Mouse (Mus musculus) bone marrow, adult 2 months (tissue): ENCODE measurements around the gene Irf2bpl.

Source experiments
- CTCF ChIP-seq: fragments of 200-500 bp; IDR thresholded peaks from 2 replicates; pipeline ENCODE4 v1.5.1; 2011; ENCODE audit warnings: low read length, control low read depth; ENCODE audit not compliant: control insufficient read depth, insufficient read depth
- POLR2A ChIP-seq: fragments of 200-500 bp; IDR thresholded peaks from 2 replicates; pipeline ENCODE4 v1.6.1; 2011; ENCODE audit warnings: low read depth, mild to moderate bottlenecking, control low read depth, low read length, borderline replicate concordance; ENCODE audit not compliant: control insufficient read depth

GRCm38 (mm10) chr12:86879446-86880085 is 5.0 kb downstream of the Irf2bpl start:
- TF ChIP-seq POLR2A (no peak), CTCF (no peak)
